ENCODE assay signal across 8 mouse cellular contexts in genomic region chr13:64274879-64275753, GRCm38 (mm10). TPM values are rescaled to one million over a fixed set of nuclear protein-coding genes. Genes with fewer than 3 reads are reported as not detected.
A peak's percentile ranks its signal among the peaks of the same experiment; 100 is the strongest.
DNase-seq lines count a peak whose midpoint lies in the region; ATAC-seq and TF ChIP-seq lines count a peak whose summit lies in the region.

Gene Cdc14b (minus strand): TSS chr13:64275290.

- TF ChIP-seq CTCF in left cerebral cortex, adult 2 months (IDR thresholded peaks at IDR 0.05): no peak

- ATAC-seq in hindbrain, embryonic 16.5 days: peak; percentile 98

- peak within 1 kb of the TSS; percentile 93 for H3K4me3 ChIP-seq in hindbrain, embryonic 16.5 days (ENCODE audit: low read length)
- peak within 1 kb of the TSS; percentile 73 for H3K4me3 ChIP-seq in left cerebral cortex, adult 2 months

- no peaks in the 10 kb centered on the region for H3K36me3 ChIP-seq in hindbrain, embryonic 16.5 days (ENCODE audit: control insufficient read depth, insufficient read depth, low read length)

- peak; percentile 77 for DNase-seq in T-cell, adult 2 months (ENCODE audit: low spot score)
- DNase-seq in cerebellum, adult 9-11 months: peak; percentile 82
- peak; percentile 40 to 55 for DNase-seq in frontal cortex, postnatal 14 days (ENCODE audit: low spot score in 2 of 2)
- peak; percentile 72 to 79 for DNase-seq in left cerebral cortex, adult 2 months (ENCODE audit: extremely low spot score in 1 of 2, low spot score in 2 of 2)
- peak; percentile 70 to 76 for DNase-seq in lung, postnatal 4 days
- peak; percentile 86 for DNase-seq in retina, postnatal 1 day
- peak; percentile 64 to 71 for DNase-seq in urinary bladder, adult 18-20 months (ENCODE audit: low spot score in 2 of 2)

- peaks cover 10% of the 10 kb centered on the region for H3K4me1 ChIP-seq in hindbrain, embryonic 16.5 days (ENCODE audit: control insufficient read depth, insufficient read depth, low read depth, low read length)

- intact Hi-C loops in left cerebral cortex, adult 2 months (cut with DNase I): no loop called here

- no peaks in the 10 kb centered on the region for H3K9me3 ChIP-seq in hindbrain, embryonic 16.5 days (ENCODE audit: control insufficient read depth, low read length)

- H3K27ac ChIP-seq in hindbrain, embryonic 16.5 days (ENCODE audit: low read depth, low read length): peak within 1 kb of the TSS; percentile 25; the same call in 1 of the 2 replicates
- H3K27ac ChIP-seq in left cerebral cortex, adult 2 months: no peak within 1 kb of the TSS

- peaks cover 15% of the 10 kb centered on the region for H3K27me3 ChIP-seq in hindbrain, embryonic 16.5 days (replicated peaks; ENCODE audit: control insufficient read depth, insufficient read depth, low read length)

- WGBS in hindbrain, embryonic 16.5 days: under 1% methylated on average over 57 of the region's 57 CpGs

- H3K4me2 ChIP-seq in hindbrain, embryonic 16.5 days (ENCODE audit: low read length): peak within 1 kb of the TSS; percentile 99

- peak within 1 kb of the TSS; percentile 79 for H3K9ac ChIP-seq in hindbrain, embryonic 16.5 days (ENCODE audit: low read depth, low read length)

RNA-seq across cellular contexts. Expression of gene Cdc14b, which starts in this region (rescaled TPM):
- 2.8 and 3.4 TPM in 2 replicates for polyA plus RNA-seq in hindbrain, embryonic 16.5 days (2015; fragmentation: Nextera tagmentation; extraction: Ambion mirVana)
- 10 to 100 TPM; 15.3 to 19.0 TPM for total RNA-seq in left cerebral cortex, adult 2 months (2021)
